Mouse (Mus musculus) kidney, adult 8-10 months (tissue): ENCODE measurements around the gene Stambp.

ENCODE experiments used
- DNase-seq, 2 experiments: peaks; one replicate each; pipeline ENCODE4 v3.0.0; 2022

The Stambp gene

GRCm38 (mm10) chr6:83500462-83500861 lies 72.1 kb downstream of the Stambp start:
- no peak for DNase-seq

- no peak for DNase-seq
These were observed 73.5 kb downstream of the Stambp start for GRCm38 (mm10) chr6:83499078-83499477.

- DNase-seq = peak; percentile 42 to 72
These were observed 75.5 kb downstream of the Stambp start for GRCm38 (mm10) chr6:83496753-83497710.

GRCm38 (mm10) chr6:83496009-83496752 lies 76.3 kb downstream of the Stambp start:
- no peak for DNase-seq
